Mouse (Mus musculus): ENCODE measurements around the gene Dtx3.

GRCm38 (mm10) chr10:127191191-127192056 is 4.1 kb downstream of the Dtx3 start:
- TF ChIP-seq HCFC1 (IDR thresholded peaks at IDR 0.05; ENCODE audit: borderline replicate concordance, insufficient read depth, low read length) = no peak
- no peak for TF ChIP-seq ZNF384 (IDR thresholded peaks at IDR 0.05; ENCODE audit: low read depth, low read length)

All from ES-E14 (cell line).